Comparison of ENCODE assay signal across 23 mouse cellular contexts in genomic region chr19:29127331-29127730, GRCm38 (mm10). TPM values are rescaled to one million over a fixed set of nuclear protein-coding genes. Genes with fewer than 3 reads are reported as not detected.
A peak's percentile ranks its signal among the peaks of the same experiment; 100 is the strongest.
DNase-seq lines count a peak whose midpoint lies in the region; ATAC-seq and TF ChIP-seq lines count a peak whose summit lies in the region.
"Had no signal": no experiment of that assay in that cellular context is flagged by ENCODE, and none has a peak within 500 bp of the region (broad histone marks: within the 10 kb centered on the region; RNA-seq: fewer than 3 reads in every experiment).

No protein-coding gene starts in this region.

- ATAC-seq in liver, embryonic 16.5 days (ENCODE audit: low read depth): no peak
- no peak for ATAC-seq in intestine, embryonic 15.5 days
- ATAC-seq: CD4-positive, CD25-positive, alpha-beta regulatory T cell, adult 4 months; forebrain, embryonic 13.5 days; forebrain, postnatal 0 days; hindbrain, postnatal 0 days had no signal

- peak; percentile 26 for DNase-seq in adrenal gland, postnatal 14 days
- DNase-seq in adrenal gland, adult (ENCODE audit: inconsistent age in 2 of 2, low spot score in 1 of 2): no peak
- DNase-seq in liver, adult 2 months (ENCODE audit: extremely low read depth, low read depth, low spot score): peak; percentile 78
- DNase-seq in liver: no peak
- no peak for DNase-seq in heart, postnatal 25 days (ENCODE audit: low spot score)
- DNase-seq: adrenal gland, postnatal 10 days; B cell, adult 2 months; cerebellum, adult 18-20 months; cerebellum, adult 9-11 months; cerebellum, postnatal 36 days; embryo, embryonic 11 days; forebrain, postnatal 0 days; heart, adult 18-20 months; heart, postnatal 10 days had no signal

- H3K4me2 ChIP-seq in liver, embryonic 16.5 days (ENCODE audit: low read depth, low read length): peak overlapping the region; percentile 41
- H3K4me2 ChIP-seq in intestine, embryonic 15.5 days (replicated peaks): no peak overlapping the region
- H3K4me2 ChIP-seq: embryonic facial prominence, embryonic 12.5 days; forebrain, embryonic 13.5 days; hindbrain, embryonic 13.5 days had no signal

- intact Hi-C loops in heart, postnatal 25 days (cut with DNase I): no loop called here

- peaks cover 32% of the 10 kb centered on the region for H3K4me1 ChIP-seq in liver, adult 2 months (ENCODE audit: control insufficient read depth, insufficient read depth, low read length)
- H3K4me1 ChIP-seq in liver, embryonic 16.5 days (ENCODE audit: control insufficient read depth, low read depth, low read length): peaks cover 5% of the 10 kb centered on the region
- no peaks in the 10 kb centered on the region for H3K4me1 ChIP-seq in intestine, embryonic 15.5 days (replicated peaks)
- H3K4me1 ChIP-seq: embryonic facial prominence, embryonic 12.5 days; forebrain, embryonic 13.5 days; hindbrain, embryonic 13.5 days had no signal

- H3K27ac ChIP-seq in liver, adult 2 months (replicated peaks; ENCODE audit: insufficient read depth, low read depth, low read length): peak overlapping the region; percentile 87
- peak overlapping the region; percentile 81 for H3K27ac ChIP-seq in liver, embryonic 16.5 days (ENCODE audit: low read length)
- no peak overlapping the region for H3K27ac ChIP-seq in intestine, embryonic 15.5 days
- H3K27ac ChIP-seq: embryonic facial prominence, embryonic 12.5 days; forebrain, embryonic 13.5 days; heart, embryonic 10.5 days; hindbrain, embryonic 13.5 days; hindbrain, postnatal 0 days had no signal

- 21% methylated on average over 6 of the region's 6 CpGs for WGBS in liver, adult 2 months
- 64% methylated on average over 6 of the region's 6 CpGs for WGBS in liver, embryonic 16.5 days (ENCODE audit: insufficient replicate concordance)
- 70% methylated on average over 6 of the region's 6 CpGs for WGBS in intestine, embryonic 15.5 days

- no peaks in the 10 kb centered on the region for H3K9me3 ChIP-seq in liver, embryonic 16.5 days (replicated peaks; ENCODE audit: control insufficient read depth, low read length)
- no peaks in the 10 kb centered on the region for H3K9me3 ChIP-seq in intestine, embryonic 15.5 days
- H3K9me3 ChIP-seq: embryonic facial prominence, embryonic 12.5 days; forebrain, embryonic 13.5 days; G1E; heart, embryonic 10.5 days; hindbrain, embryonic 13.5 days had no signal

- H3K79me2 ChIP-seq in liver, adult 2 months (ENCODE audit: control insufficient read depth, insufficient read depth, low read length): peaks cover 15% of the 10 kb centered on the region; the same call in 1 of the 2 replicates

- peaks cover 37% of the 10 kb centered on the region for H3K36me3 ChIP-seq in liver, adult 2 months (ENCODE audit: control insufficient read depth, insufficient read depth, low read length)
- H3K36me3 ChIP-seq in liver, embryonic 16.5 days (ENCODE audit: control insufficient read depth, insufficient read depth): peaks cover 16% of the 10 kb centered on the region
- H3K36me3 ChIP-seq in intestine, embryonic 15.5 days: peaks cover 23% of the 10 kb centered on the region

- TF ChIP-seq CTCF in liver, adult 2 months (IDR thresholded peaks at IDR 0.05; ENCODE audit: low read depth, low read length): no peak

- TF ChIP-seq POLR2A in liver, adult 2 months (IDR thresholded peaks at IDR 0.05; ENCODE audit: extremely low read depth, insufficient read depth, low read length): peak; percentile 33; the same call in 1 of the 2 replicates

- peak overlapping the region; percentile 83 for H3K9ac ChIP-seq in liver, adult 2 months (ENCODE audit: low read depth, low read length)
- H3K9ac ChIP-seq in liver, embryonic 16.5 days (ENCODE audit: low read depth, low read length): peak overlapping the region; percentile 16; the same call in 1 of the 2 replicates
- no peak overlapping the region for H3K9ac ChIP-seq in intestine, embryonic 15.5 days
- H3K9ac ChIP-seq: embryonic facial prominence, embryonic 12.5 days; forebrain, embryonic 13.5 days; forebrain, postnatal 0 days; hindbrain, embryonic 13.5 days had no signal

- H3K4me3 ChIP-seq in liver, adult 2 months (ENCODE audit: insufficient read depth, low read depth, low read length): peak overlapping the region; percentile 56
- peak overlapping the region; percentile 43 for H3K4me3 ChIP-seq in liver, embryonic 16.5 days (ENCODE audit: low read depth, low read length)
- no peak overlapping the region for H3K4me3 ChIP-seq in intestine, embryonic 15.5 days (replicated peaks)
- H3K4me3 ChIP-seq: embryonic facial prominence, embryonic 12.5 days; forebrain, embryonic 13.5 days; heart, embryonic 10.5 days; hindbrain, embryonic 13.5 days had no signal

- no peaks in the 10 kb centered on the region for H3K27me3 ChIP-seq in liver, adult 2 months (ENCODE audit: control insufficient read depth, insufficient read depth, low read length)
- H3K27me3 ChIP-seq in liver, embryonic 16.5 days (ENCODE audit: control insufficient read depth, insufficient read depth, low read depth, low read length): no peaks in the 10 kb centered on the region
- no peaks in the 10 kb centered on the region for H3K27me3 ChIP-seq in intestine, embryonic 15.5 days (replicated peaks)
- H3K27me3 ChIP-seq: embryonic facial prominence, embryonic 12.5 days; forebrain, embryonic 13.5 days; hindbrain, embryonic 13.5 days had no signal

RNA-seq across cellular contexts. Expression of gene Rcl1, which starts 26.2 kb away (rescaled TPM):
- total RNA-seq in adrenal gland, postnatal 14 days (2021): 36.1 and 39.4 TPM in 2 replicates
- total RNA-seq in liver, adult 2 months (2014; rRNA removed): 117 and 132 TPM in 2 replicates
- polyA plus RNA-seq in liver, adult 2 months (2012; rRNA removed): 75.7 and 87.8 TPM in 2 replicates
- 69.9 and 73.3 TPM in 2 replicates for polyA plus RNA-seq in liver, embryonic 16.5 days (2015; fragmentation: Nextera tagmentation; extraction: Ambion mirVana)
- 1 to 10 TPM; 4.7 to 5.7 TPM for total RNA-seq in heart, postnatal 25 days (2021)
- polyA plus RNA-seq in intestine, embryonic 15.5 days (2015; fragmentation: Nextera tagmentation; extraction: Ambion mirVana): 63.0 and 67.1 TPM in 2 replicates

Comparison
In these comparisons a context has a peak if more than half of its experiments do, and no peak if none do; other contexts are left out.
1. DNase-seq: peak in adrenal gland, postnatal 14 days (single experiment) and liver, adult 2 months (single experiment); none in adrenal gland, adult (0 of 2), liver (single experiment) and heart, postnatal 25 days (single experiment).